Mouse (Mus musculus) hindbrain, postnatal 0 days (tissue): Measurements from ENCODE around the gene Tex36. TPM values are rescaled to one million over a fixed set of nuclear protein-coding genes. Genes with fewer than 3 reads are reported as not detected.

Experiments used
- ATAC-seq: fragments of 200-750 bp; cut with Nextera tagmentation; 2 replicates; pipeline ENCODE4 v1.8.0; 2017; ENCODE audit warnings: mild to moderate bottlenecking, moderate TSS enrichment, moderate library complexity
- DNase-seq: peaks from one replicate; pipeline ENCODE4 v3.0.0-alpha.2; 2015; ENCODE audit warnings: low spot score
- H3K27ac ChIP-seq: fragments of 300-500 bp; sonication (generic); 2 replicates; pipeline ENCODE4 v1.5.1; 2014; ENCODE audit warnings: mild to moderate bottlenecking
- H3K27me3 ChIP-seq: fragments of 300-500 bp; sonication (generic); 2 replicates; pipeline ENCODE4 v1.6.1; 2014; ENCODE audit warnings: low read length, mixed read lengths; ENCODE audit not compliant: insufficient read depth
- H3K36me3 ChIP-seq: fragments of 300-500 bp; sonication (generic); 2 replicates; pipeline ENCODE4 v1.6.1; 2014; ENCODE audit warnings: low read length, mixed read lengths; ENCODE audit not compliant: insufficient read depth
- H3K4me1 ChIP-seq: fragments of 300-500 bp; sonication (generic); 2 replicates; pipeline ENCODE4 v1.6.1; 2014; ENCODE audit warnings: antibody characterized with exemption, low read length, mixed read lengths; ENCODE audit not compliant: insufficient read depth
- H3K4me2 ChIP-seq: fragments of 300-500 bp; sonication (generic); 2 replicates; pipeline ENCODE4 v1.6.1; 2014; ENCODE audit warnings: low read depth, mild to moderate bottlenecking, low read length, moderate library complexity, mixed read lengths
- H3K4me3 ChIP-seq: fragments of 300-500 bp; sonication (generic); 2 replicates; pipeline ENCODE4 v1.5.1; 2014; ENCODE audit warnings: low read length
- H3K9ac ChIP-seq: fragments of 300-500 bp; sonication (generic); replicated peaks from 2 replicates; pipeline ENCODE4 v1.6.1; 2014; ENCODE audit warnings: mild to moderate bottlenecking, low read length, moderate library complexity, mixed read lengths
- H3K9me3 ChIP-seq: fragments of 300-500 bp; sonication (generic); 2 replicates; pipeline ENCODE4 v1.6.1; 2016; ENCODE audit warnings: low read length, mixed read lengths
- CTCF ChIP-seq: IDR thresholded peaks from 2 replicates; pipeline ENCODE4 v1.5.1; 2016; ENCODE audit warnings: antibody characterized with exemption, control low read depth, low read depth
- WGBS: fragments of 180-500 bp; shearing (Covaris S2); extraction: QIAGEN DNeasy Blood & Tissue Kit; methylation state at CpG from one replicate; pipeline ENCODE4 v1.1.7; 2014; 5-methylcytosine and 5-hydroxymethylcytosine counted together
- polyA plus RNA-seq: library from polyadenylated mRNA; unstranded; fragments of >200 nt; fragmentation: Nextera tagmentation; extraction: Ambion mirVana; gene quantifications from 2 replicates; pipeline ENCODE4 v1.2.1, GENCODE M21; 2015
- total RNA-seq: library from RNA; depleted of rRNA; stranded (reverse); fragments of >200 nt; gene quantifications from 2 replicates; pipeline ENCODE4 v1.2.3, GENCODE M21; 2014; rRNA removed

Gene Tex36
- total and polyA plus RNA-seq, 2 experiments from 2014 or later: not detected

- H3K27ac ChIP-seq: no peak overlapping the region
- no peak overlapping the region for H3K4me3 ChIP-seq
- no peak overlapping the region for H3K9ac ChIP-seq
- ATAC-seq: no peak
- no peak for TF ChIP-seq CTCF
- WGBS: 87% methylated on average over 7 of the region's 7 CpGs
- no peak overlapping the region for H3K4me2 ChIP-seq
- no peaks in the 10 kb centered on the region for H3K36me3 ChIP-seq
- no peak for DNase-seq
- no peaks in the 10 kb centered on the region for H3K4me1 ChIP-seq
- H3K27me3 ChIP-seq: no peaks in the 10 kb centered on the region
- H3K9me3 ChIP-seq: no peaks in the 10 kb centered on the region
Measured at GRCm38 (mm10) chr7:133552306-133552991, 49.5 kb downstream of the Tex36 start.

GRCm38 (mm10) chr7:133551000-133551399 lies 51.0 kb downstream of the Tex36 start:
- 61% methylated on average over 2 of the region's 2 CpGs for WGBS
- no peak overlapping the region for H3K4me3 ChIP-seq
- H3K36me3 ChIP-seq: no peaks in the 10 kb centered on the region
- H3K27ac ChIP-seq: no peak overlapping the region
- TF ChIP-seq CTCF: no peak
- no peaks in the 10 kb centered on the region for H3K27me3 ChIP-seq
- H3K9ac ChIP-seq: no peak overlapping the region
- no peaks in the 10 kb centered on the region for H3K4me1 ChIP-seq
- no peaks in the 10 kb centered on the region for H3K9me3 ChIP-seq
- DNase-seq: no peak
- no peak for ATAC-seq
- no peak overlapping the region for H3K4me2 ChIP-seq

- TF ChIP-seq CTCF: no peak
- ATAC-seq (no peak), DNase-seq (no peak)
- no peaks in the 10 kb centered on the region for H3K4me1 ChIP-seq
- no peaks in the 10 kb centered on the region for H3K9me3 ChIP-seq
- 72% methylated on average over 4 of the region's 4 CpGs for WGBS
- no peak overlapping the region for H3K4me2 ChIP-seq
- H3K27ac ChIP-seq: no peak overlapping the region
- H3K9ac ChIP-seq: no peak overlapping the region
- no peak overlapping the region for H3K4me3 ChIP-seq
- H3K36me3 ChIP-seq: no peaks in the 10 kb centered on the region
- no peaks in the 10 kb centered on the region for H3K27me3 ChIP-seq
Measured at GRCm38 (mm10) chr7:133548434-133548833, 53.5 kb downstream of the Tex36 start.

- H3K9ac ChIP-seq: no peak overlapping the region
- H3K4me3 ChIP-seq: no peak overlapping the region
Measured at GRCm38 (mm10) chr7:133545631-133546030, 56.3 kb downstream of the Tex36 start.

GRCm38 (mm10) chr7:133544966-133545365 lies 57.0 kb downstream of the Tex36 start:
- no peak for TF ChIP-seq CTCF
- H3K9ac ChIP-seq: no peak overlapping the region
- no peaks in the 10 kb centered on the region for H3K9me3 ChIP-seq
- H3K27me3 ChIP-seq: no peaks in the 10 kb centered on the region
- DNase-seq: no peak
- H3K4me1 ChIP-seq: no peaks in the 10 kb centered on the region
- WGBS: 66% methylated on average over 2 of the region's 2 CpGs
- no peaks in the 10 kb centered on the region for H3K36me3 ChIP-seq
- ATAC-seq: no peak
- no peak overlapping the region for H3K4me3 ChIP-seq
- no peak overlapping the region for H3K27ac ChIP-seq
- no peak overlapping the region for H3K4me2 ChIP-seq

More at GRCm38 (mm10) chr7:133545631-133546030, 56.3 kb downstream of the Tex36 start:
- Histone ChIP-seq H3K27ac (no peak overlapping the region), H3K27me3 (no peaks in the 10 kb centered on the region), H3K4me2 (no peak overlapping the region), H3K36me3 (no peaks in the 10 kb centered on the region), H3K4me1 (no peaks in the 10 kb centered on the region), H3K9me3 (no peaks in the 10 kb centered on the region)
- TF ChIP-seq CTCF: no peak
- ATAC-seq (no peak), DNase-seq (no peak)
- 71% methylated on average over 3 of the region's 3 CpGs for WGBS

- H3K27me3 ChIP-seq: no peaks in the 10 kb centered on the region
- H3K36me3 ChIP-seq: no peaks in the 10 kb centered on the region
- no peak overlapping the region for H3K4me3 ChIP-seq
- 76% methylated on average over 4 of the region's 4 CpGs for WGBS
- DNase-seq: peak; percentile 20
- no peak for TF ChIP-seq CTCF
- ATAC-seq: no peak
- H3K9ac ChIP-seq: no peak overlapping the region
- no peak overlapping the region for H3K4me2 ChIP-seq
- no peaks in the 10 kb centered on the region for H3K4me1 ChIP-seq
- H3K9me3 ChIP-seq: no peaks in the 10 kb centered on the region
- no peak overlapping the region for H3K27ac ChIP-seq
Measured at GRCm38 (mm10) chr7:133543131-133543530, 58.8 kb downstream of the Tex36 start.

- H3K4me2 ChIP-seq: no peak overlapping the region
- no peaks in the 10 kb centered on the region for H3K9me3 ChIP-seq
- no peak for ATAC-seq
- DNase-seq: no peak
- no peak overlapping the region for H3K27ac ChIP-seq
- no peak for TF ChIP-seq CTCF
- 63% methylated on average over 4 of the region's 4 CpGs for WGBS
- H3K27me3 ChIP-seq: no peaks in the 10 kb centered on the region
- no peak overlapping the region for H3K9ac ChIP-seq
- H3K36me3 ChIP-seq: no peaks in the 10 kb centered on the region
- H3K4me3 ChIP-seq: no peak overlapping the region
- no peaks in the 10 kb centered on the region for H3K4me1 ChIP-seq
Measured at GRCm38 (mm10) chr7:133537366-133537765, 64.6 kb downstream of the Tex36 start.

Other genes with a start within 250 kb of the Tex36 start
- gene Edrf1, start 35.4 kb upstream of the Tex36 start, total RNA-seq: 13.5 and 20.5 TPM in 2 replicates
- 8.6 and 8.7 TPM in 2 replicates for gene Edrf1, start 35.4 kb upstream of the Tex36 start, polyA plus RNA-seq
- gene Mmp21, start 77.9 kb upstream of the Tex36 start, total RNA-seq: 0.11 TPM in 1 of 2 replicates, not detected in the other
- 0.10 TPM in 1 of 2 replicates, not detected in the other for gene Mmp21, start 77.9 kb upstream of the Tex36 start, polyA plus RNA-seq
- gene Bccip, start 107.2 kb upstream of the Tex36 start, total RNA-seq: 38.1 and 40.6 TPM in 2 replicates
- 105 and 109 TPM in 2 replicates for gene Bccip, start 107.2 kb upstream of the Tex36 start, polyA plus RNA-seq
- 23.1 and 23.8 TPM in 2 replicates for gene Uros, start 107.9 kb upstream of the Tex36 start, total RNA-seq
- gene Uros, start 107.9 kb upstream of the Tex36 start, polyA plus RNA-seq: 35.4 and 38.2 TPM in 2 replicates
- 3.1 and 3.6 TPM in 2 replicates for gene Fank1, start 174.7 kb upstream of the Tex36 start, total RNA-seq
- gene Fank1, start 174.7 kb upstream of the Tex36 start, polyA plus RNA-seq: 6.0 and 6.6 TPM in 2 replicates
- gene Dhx32, start 180.6 kb upstream of the Tex36 start, total RNA-seq: 45.6 and 49.3 TPM in 2 replicates
- gene Dhx32, start 180.6 kb upstream of the Tex36 start, polyA plus RNA-seq: 49.8 and 52.6 TPM in 2 replicates